Mouse (Mus musculus): ENCODE results near the gene Zfp78.

DNA sequence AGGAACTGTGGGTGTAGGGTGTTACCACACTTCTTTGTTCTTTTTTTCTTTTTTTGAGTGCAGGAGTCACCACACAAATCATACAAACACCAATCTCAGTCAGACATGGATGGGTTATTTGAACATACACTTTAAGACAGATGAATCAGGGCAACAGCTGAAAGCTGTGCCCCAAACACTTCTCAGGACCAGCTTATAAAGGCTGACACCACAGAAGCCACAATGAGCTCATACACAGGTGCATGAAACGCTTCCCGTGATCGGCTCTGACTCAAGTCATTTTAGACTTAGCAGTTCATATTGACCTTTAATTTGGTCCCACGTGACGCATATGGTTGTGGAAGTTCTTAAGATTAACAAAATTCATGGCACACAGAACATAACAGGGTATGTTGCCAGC is 23.2 kb upstream of the Zfp78 start:
- TF ChIP-seq CEBPB (IDR thresholded peaks at IDR 0.05; ENCODE audit: low read depth) (no peak), CTCF (IDR thresholded peaks at IDR 0.05; ENCODE audit: control insufficient read depth, insufficient read depth, insufficient read length) (no peak)
